Mouse (Mus musculus): ENCODE results near the gene Chchd6.

Gene Chchd6

DNA sequence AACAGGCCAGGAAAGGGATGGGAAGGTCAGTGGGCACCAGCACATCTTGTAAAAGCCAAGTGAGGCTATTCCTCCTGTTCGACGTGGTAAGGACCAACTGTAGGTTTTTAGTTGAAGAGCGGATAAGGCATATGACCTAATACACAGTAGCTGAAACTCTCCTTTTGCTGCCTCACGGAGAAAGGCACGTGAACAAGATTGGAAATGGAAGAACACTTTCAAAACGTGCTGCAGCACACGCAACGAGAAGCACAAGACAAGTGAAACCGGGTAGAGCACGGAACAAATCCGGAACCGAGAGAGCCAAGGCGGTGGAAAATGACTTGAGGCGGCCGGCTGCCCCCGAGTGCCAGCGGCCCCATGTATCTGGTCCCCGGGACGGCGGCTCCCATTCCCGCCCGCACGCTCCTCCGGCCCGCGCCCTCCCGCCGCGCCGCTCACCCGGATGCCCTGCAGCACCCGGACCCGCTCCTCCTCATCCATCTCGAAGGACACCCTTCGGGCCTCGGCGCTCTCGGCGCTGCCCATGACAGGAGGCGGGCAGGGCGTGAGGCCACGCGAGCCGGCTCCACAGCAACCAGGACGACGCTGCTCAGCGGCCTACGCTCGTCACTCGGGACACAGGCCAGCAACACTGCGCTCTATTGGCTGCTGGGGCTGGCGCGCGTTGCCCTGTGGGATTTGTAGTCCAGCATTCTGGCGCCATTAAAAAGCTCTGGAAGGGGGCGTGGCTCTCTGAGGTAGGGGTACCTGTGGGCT is at the start of gene Chchd6:
Chchd6 (minus strand) TSS at position 635 of the 759 bp plus-strand sequence.
- peak; percentile 95 for DNase-seq (ENCODE audit: low spot score)

- peak; percentile 94 for DNase-seq (ENCODE audit: low spot score)
Observed at GRCm38 (mm10) chr6:89644271-89645075, 49.0 kb upstream of the Chchd6 start.

DNA sequence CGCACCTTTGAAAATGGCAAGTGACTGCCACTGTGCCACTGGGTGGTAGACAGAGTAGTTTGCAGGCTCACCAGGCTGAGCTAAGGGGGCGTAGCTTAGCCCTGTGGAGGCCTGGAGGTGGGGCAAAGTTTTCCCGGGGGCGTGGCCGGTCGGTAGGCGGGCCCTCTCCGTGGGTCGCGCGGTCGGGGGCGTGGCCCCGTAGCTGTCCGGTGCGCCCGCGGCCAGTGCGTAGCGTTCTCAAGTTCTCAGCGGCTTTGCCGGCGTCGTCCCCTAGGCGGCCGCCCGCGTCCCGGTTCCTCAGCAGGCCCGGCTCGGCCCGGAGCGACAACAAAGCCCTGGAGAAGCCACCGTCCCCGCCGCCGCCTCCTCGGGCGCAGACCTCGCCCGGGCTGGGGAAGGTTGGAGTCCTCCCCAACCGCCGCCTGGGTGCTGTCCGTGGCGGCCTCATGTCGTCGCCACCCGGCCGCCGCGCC is 48.4 kb upstream of the Chchd6 start, which contains the start of gene Txnrd3:
Txnrd3 (plus strand) TSS at position 191 of the 473 bp plus-strand sequence.
- DNase-seq (ENCODE audit: low spot score), result peak; percentile 94

GRCm38 (mm10) chr6:89639025-89639424 is 43.6 kb upstream of the Chchd6 start:
- DNase-seq (ENCODE audit: low spot score), result peak; percentile 39

DNA sequence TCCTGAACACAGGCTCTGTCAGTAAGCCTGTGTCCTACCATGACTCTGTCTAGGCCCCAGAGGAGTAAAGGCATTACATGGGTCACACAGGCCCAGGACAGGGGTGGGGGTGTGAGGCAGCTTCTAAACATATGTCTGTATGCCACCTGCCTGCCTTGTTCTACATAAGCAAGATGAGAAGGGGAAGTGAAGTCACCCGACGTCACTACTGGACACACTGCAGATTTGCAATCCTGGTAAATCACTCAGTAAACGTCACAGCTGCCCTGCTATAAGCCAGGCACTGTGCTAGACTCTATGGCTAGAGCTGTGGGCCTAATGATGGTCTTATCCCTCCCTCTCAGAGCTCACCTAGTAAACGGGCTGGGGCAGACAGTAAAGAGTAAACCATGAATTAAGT is 42.5 kb upstream of the Chchd6 start:
- no peak for DNase-seq (ENCODE audit: low spot score)

- no peak for DNase-seq (ENCODE audit: low spot score)
Observed at GRCm38 (mm10) chr6:89634400-89634799, 38.9 kb upstream of the Chchd6 start.

GRCm38 (mm10) chr6:89633115-89633514 is 37.7 kb upstream of the Chchd6 start:
- no peak for DNase-seq (ENCODE audit: low spot score)

DNA sequence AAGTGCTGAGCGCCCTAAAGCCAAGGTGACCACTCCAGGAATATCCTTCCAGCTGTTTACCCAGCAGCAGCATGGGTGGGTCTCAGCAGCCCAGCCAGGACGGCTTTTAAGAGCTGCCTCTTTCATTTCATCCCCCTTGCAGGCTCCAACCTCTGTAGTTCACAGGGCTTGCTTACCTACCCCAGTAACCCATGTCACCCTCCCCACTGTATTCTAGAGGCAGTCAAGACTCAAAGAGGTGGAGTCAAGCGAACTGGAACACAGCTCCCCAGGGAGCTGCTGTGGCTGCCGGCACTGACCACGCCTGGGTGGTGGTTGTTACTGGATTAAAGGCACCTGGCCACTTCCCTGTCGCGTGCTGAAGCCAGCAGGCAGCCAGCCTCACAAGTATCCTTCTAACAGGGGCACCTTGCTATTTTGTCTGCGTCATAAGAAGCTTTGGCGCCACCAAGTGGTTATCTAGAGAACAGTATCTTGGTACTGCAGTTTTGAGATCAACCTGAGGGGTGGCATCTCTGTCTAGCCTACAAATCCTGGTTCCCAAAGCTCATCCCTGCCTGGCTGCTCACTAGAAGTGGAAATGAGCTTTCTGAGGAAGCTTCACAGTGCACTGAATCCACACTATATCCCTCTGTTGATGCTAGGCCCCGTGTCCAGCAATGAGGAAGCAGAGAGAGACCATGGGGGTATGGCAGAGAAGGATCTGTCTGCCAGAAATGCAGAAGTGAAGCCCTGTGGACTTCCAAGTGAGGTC is 36.5 kb upstream of the Chchd6 start:
- DNase-seq (ENCODE audit: low spot score), result peak; percentile 87

DNA sequence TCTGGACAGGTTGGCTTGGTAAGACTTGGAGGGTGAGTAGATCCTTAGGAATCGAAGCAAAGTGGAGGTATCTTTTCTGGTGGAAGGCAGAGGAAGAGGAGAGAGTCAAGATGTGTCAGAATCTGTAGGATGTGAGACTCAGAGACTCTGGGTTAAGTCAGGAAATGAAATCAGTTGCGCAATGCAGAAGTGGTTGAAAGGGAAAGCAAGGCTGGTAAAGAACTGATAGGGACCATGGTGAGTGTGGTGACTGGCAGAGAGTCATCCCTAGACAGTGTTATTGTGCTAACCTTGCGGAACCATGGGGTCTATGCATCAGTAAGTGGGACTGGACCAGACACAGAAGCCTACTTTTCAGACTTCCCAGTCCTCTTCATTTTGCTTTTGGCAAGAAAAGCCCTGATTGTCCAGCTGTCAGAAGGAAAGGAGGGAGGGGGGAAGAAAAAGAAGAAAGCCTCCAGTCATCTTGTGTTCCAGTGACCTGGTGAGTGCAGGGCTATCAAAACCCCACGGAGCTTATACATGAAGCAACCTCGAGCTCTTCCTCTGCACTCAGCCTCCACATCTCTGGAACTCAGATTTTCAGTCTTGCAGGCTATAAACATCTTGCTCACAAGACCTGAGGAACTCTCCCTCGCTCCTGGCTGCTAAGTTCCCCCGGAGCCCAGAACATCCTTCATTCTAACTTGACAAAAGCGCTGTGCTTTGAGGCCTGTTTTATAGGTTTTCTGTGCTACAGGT is 32.8 kb upstream of the Chchd6 start:
- no peak for DNase-seq (ENCODE audit: low spot score)

DNA sequence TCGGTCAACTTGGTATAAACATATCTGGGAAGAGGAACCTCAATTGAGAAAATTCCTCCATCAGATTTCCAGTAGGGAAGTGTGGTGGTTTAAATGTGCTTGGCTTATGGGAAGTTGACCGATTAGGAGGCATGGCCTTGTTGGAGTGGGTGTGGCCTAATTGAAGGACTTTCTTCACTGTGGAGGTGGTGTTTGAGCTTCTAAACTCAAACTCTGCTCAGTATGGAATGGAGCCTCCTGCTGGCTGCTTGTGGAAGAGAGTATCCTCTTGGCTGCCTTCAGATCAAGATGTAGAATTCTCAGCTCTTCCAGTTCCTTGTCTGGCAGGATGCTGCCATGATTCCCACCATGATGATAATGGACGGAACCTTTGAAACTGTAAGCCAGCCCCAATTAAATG is 27.2 kb upstream of the Chchd6 start:
- no peak for DNase-seq (ENCODE audit: low spot score)

GRCm38 (mm10) chr6:89615373-89615755 is 19.9 kb upstream of the Chchd6 start:
- no peak for DNase-seq (ENCODE audit: low spot score)

DNA sequence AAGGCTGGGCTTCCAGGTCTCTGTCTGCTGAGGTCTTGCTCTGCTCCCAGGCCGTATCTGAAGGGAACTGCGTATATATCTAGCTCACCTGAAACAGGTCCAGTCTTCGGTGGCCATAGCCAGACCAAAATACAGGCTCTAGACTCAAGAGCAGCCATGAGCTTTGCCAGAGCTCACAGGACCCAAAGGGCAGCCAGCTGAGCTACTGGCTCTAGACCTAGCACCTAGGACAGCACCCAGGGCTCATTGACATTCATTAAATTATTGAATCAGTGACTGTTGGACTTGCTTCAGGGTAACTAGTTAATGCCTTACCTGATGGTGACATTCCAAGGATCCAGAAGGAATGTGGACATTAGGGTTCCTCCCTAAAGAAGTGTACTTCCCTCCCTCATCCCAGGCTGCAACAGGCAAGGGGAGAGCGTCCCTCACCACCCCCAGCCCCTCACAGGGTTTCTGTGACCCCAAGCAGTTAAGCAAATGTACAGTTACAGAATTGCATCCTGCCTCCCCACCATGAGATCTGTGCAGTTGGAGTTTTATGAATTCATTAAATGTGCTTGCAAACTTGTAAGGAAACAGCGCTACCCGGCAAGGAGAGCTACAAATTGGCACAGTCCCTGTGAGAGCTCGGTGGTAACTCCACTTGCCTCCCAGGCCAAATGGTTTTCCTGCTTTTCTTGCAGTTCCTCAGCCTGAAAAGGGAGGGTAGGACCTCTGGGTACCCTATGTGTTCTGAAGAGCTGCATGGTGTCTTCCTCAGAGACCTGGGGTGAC is 19.3 kb upstream of the Chchd6 start:
- no peak for DNase-seq (ENCODE audit: low spot score)

DNA sequence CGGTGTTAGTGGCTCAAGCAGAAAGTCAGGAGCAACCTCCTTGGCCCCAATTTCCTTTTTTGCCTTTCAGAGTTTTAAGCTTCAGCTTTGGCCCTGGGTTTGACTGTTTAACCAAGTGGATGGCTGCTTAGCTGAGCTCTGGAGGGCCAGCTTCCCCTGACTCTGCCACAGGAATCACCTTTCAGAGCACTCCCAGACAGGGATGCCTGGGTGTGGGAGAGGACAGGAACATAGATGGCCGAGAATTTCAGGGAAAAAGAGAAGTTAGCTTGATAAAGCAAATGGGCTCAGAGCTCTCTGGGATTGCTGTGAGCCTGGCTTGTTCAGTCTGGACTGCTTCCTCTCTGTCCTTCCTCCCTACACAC is 18.6 kb upstream of the Chchd6 start:
- no peak for DNase-seq (ENCODE audit: low spot score)

GRCm38 (mm10) chr6:89613336-89614106 is 18.1 kb upstream of the Chchd6 start:
- DNase-seq (ENCODE audit: low spot score), result no peak

DNA sequence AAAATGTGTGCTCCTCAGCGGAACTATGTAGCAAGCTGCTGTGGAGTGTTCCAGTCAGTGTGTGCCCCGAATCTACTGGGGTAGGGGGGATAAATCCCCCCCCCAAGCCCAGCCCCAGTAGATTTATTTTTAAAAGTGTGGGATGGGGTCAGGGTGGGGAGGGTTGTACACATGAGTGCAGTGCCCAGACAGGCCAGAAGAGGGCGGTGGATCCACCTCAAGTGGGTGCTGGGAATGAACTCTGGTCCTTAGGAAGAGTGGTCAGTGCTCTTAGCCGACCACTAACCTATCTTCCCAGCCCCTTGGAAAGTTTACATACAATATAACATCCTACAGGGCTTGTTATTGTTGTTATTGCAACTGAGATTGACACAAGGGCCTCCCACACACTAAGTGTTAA is 12.5 kb upstream of the Chchd6 start:
- DNase-seq (ENCODE audit: low spot score), result no peak

- no peak for DNase-seq (ENCODE audit: low spot score)
Observed at GRCm38 (mm10) chr6:89606096-89606495, 10.6 kb upstream of the Chchd6 start.

DNA sequence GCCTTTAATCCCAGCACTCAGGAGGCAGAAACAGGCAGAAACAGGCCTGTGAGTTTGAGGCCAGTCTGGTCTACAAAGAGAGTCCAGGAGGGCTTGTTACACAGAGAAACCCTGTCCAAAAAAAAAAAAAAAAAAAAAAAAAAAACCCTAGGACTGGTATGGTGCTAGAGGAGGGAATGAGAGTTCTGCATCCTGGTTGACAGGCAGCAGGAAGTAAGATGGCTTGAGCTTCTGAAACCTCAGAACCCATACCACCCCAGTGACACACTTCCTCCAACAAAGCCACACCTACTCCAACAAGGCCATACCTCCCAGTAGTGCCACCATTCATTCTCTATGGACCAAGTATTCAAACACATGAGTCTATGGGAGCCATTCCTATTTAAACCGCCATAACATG is 1.1 kb upstream of the Chchd6 start:
- DNase-seq (ENCODE audit: low spot score), result no peak

GRCm38 (mm10) chr6:89595777-89596146 is 310 bp upstream of the Chchd6 start:
- DNase-seq (ENCODE audit: low spot score), result no peak

GRCm38 (mm10) chr6:89592016-89592415 is 3.4 kb downstream of the Chchd6 start:
- no peak for DNase-seq (ENCODE audit: low spot score)

- no peak for DNase-seq (ENCODE audit: low spot score)
Observed at GRCm38 (mm10) chr6:89591531-89591930, 3.9 kb downstream of the Chchd6 start.
